Mouse (Mus musculus) lung, postnatal 10 days (tissue): ENCODE results near the gene Bmper.

Experiments
- DNase-seq: peaks from one replicate; pipeline ENCODE4 v3.0.0; 2021

Gene Bmper

GRCm38 (mm10) chr9:23222841-23223548 lies at the start of gene Bmper:
TSS of gene Bmper (plus strand) at chr9:23223076.
- peak; percentile 87 for DNase-seq

- DNase-seq, result no peak
Observed at GRCm38 (mm10) chr9:23177476-23177875, 45.4 kb upstream of the Bmper start.

- no peak for DNase-seq
Observed at GRCm38 (mm10) chr9:23187181-23187580, 35.7 kb upstream of the Bmper start.

GRCm38 (mm10) chr9:23188136-23188535 lies 34.7 kb upstream of the Bmper start:
- no peak for DNase-seq

GRCm38 (mm10) chr9:23190950-23191349 lies 31.9 kb upstream of the Bmper start:
- no peak for DNase-seq

- no peak for DNase-seq
Observed at GRCm38 (mm10) chr9:23191431-23191830, 31.4 kb upstream of the Bmper start.

- DNase-seq, result no peak
Observed at GRCm38 (mm10) chr9:23192567-23193331, 30.1 kb upstream of the Bmper start.

- DNase-seq, result no peak
Observed at GRCm38 (mm10) chr9:23198996-23199395, 23.9 kb upstream of the Bmper start.

GRCm38 (mm10) chr9:23199841-23200240 lies 23.0 kb upstream of the Bmper start:
- DNase-seq, result peak; percentile 60

- DNase-seq, result no peak
Observed at GRCm38 (mm10) chr9:23200828-23201227, 22.0 kb upstream of the Bmper start.

- DNase-seq, result no peak
Observed at GRCm38 (mm10) chr9:23202431-23202830, 20.4 kb upstream of the Bmper start.

- no peak for DNase-seq
Observed at GRCm38 (mm10) chr9:23204339-23205288, 18.3 kb upstream of the Bmper start.

- DNase-seq, result no peak
Observed at GRCm38 (mm10) chr9:23205304-23205703, 17.6 kb upstream of the Bmper start.

GRCm38 (mm10) chr9:23205757-23206156 lies 17.1 kb upstream of the Bmper start:
- DNase-seq, result no peak

- no peak for DNase-seq
Observed at GRCm38 (mm10) chr9:23206181-23206580, 16.7 kb upstream of the Bmper start.

GRCm38 (mm10) chr9:23212303-23212702 lies 10.6 kb upstream of the Bmper start:
- peak; percentile 86 for DNase-seq

- DNase-seq, result no peak
Observed at GRCm38 (mm10) chr9:23219754-23220153, 3.1 kb upstream of the Bmper start.

- no peak for DNase-seq
Observed at GRCm38 (mm10) chr9:23221976-23222375, 900 bp upstream of the Bmper start.

GRCm38 (mm10) chr9:23222492-23222840 lies 410 bp upstream of the Bmper start:
- peak; percentile 50 for DNase-seq

GRCm38 (mm10) chr9:23223549-23224077 lies 737 bp downstream of the Bmper start:
- no peak for DNase-seq

GRCm38 (mm10) chr9:23233464-23234121 lies 10.7 kb downstream of the Bmper start:
- DNase-seq, result peak; percentile 36

- DNase-seq, result no peak
Observed at GRCm38 (mm10) chr9:23235368-23236002, 12.6 kb downstream of the Bmper start.
